ENCODE assay signal across 8 mouse cellular contexts in genomic region chr2:118548421-118549221, GRCm38 (mm10). TPM values are rescaled to one million over a fixed set of nuclear protein-coding genes. Genes with fewer than 3 reads are reported as not detected.
DNase-seq lines count a peak whose midpoint lies in the region; ATAC-seq and TF ChIP-seq lines count a peak whose summit lies in the region.

No protein-coding gene starts in this region.

- peak overlapping the region; percentile 81 for H3K9ac ChIP-seq in embryonic facial prominence, embryonic 12.5 days

- no peak for TF ChIP-seq POLR2A in thymus, adult 2 months (IDR thresholded peaks at IDR 0.05; ENCODE audit: control insufficient read depth, extremely low read depth, insufficient read depth, low read length, poor library complexity)

- no peaks in the 10 kb centered on the region for H3K27me3 ChIP-seq in thymus, adult 2 months (ENCODE audit: control insufficient read depth, insufficient read depth, low read length)
- H3K27me3 ChIP-seq in embryonic facial prominence, embryonic 12.5 days: no peaks in the 10 kb centered on the region

- 5% methylated on average over 18 of the region's 18 CpGs for WGBS in thymus, adult 2 months
- WGBS in embryonic facial prominence, embryonic 12.5 days: under 1% methylated on average over 18 of the region's 18 CpGs

- no peak for DNase-seq in thymus, adult 2 months
- DNase-seq in thymus, adult 18-20 months: no peak
- peak; percentile 29 for DNase-seq in induced T-regulatory cell, adult 2 months (ENCODE audit: low read depth)
- DNase-seq in lung, postnatal 10 days: peak; percentile 50
- DNase-seq in thymus, postnatal 0 days (ENCODE audit: low spot score): peak; percentile 36
- no peak for DNase-seq in right cerebral cortex, adult 18-20 months
- DNase-seq in c-Kit-positive CD71-positive TER-119-positive erythroid progenitor cells, embryonic 14.5 days (ENCODE audit: low spot score): no peak

- peak overlapping the region; percentile 54 for H3K4me3 ChIP-seq in thymus, adult 2 months (ENCODE audit: control insufficient read depth, insufficient read depth, low read length)
- peak overlapping the region; percentile 91 for H3K4me3 ChIP-seq in embryonic facial prominence, embryonic 12.5 days

- H3K4me2 ChIP-seq in embryonic facial prominence, embryonic 12.5 days (replicated peaks): peak overlapping the region; percentile 91

- TF ChIP-seq CTCF in thymus, adult 2 months (IDR thresholded peaks at IDR 0.05; ENCODE audit: borderline replicate concordance, control insufficient read depth, extremely low read depth, insufficient read depth, low read length, poor library complexity): no peak

- H3K4me1 ChIP-seq in thymus, adult 2 months (replicated peaks; ENCODE audit: control insufficient read depth, insufficient read depth, low read length): peaks cover 57% of the 10 kb centered on the region
- H3K4me1 ChIP-seq in embryonic facial prominence, embryonic 12.5 days: peaks cover 54% of the 10 kb centered on the region

- H3K27ac ChIP-seq in thymus, adult 2 months (ENCODE audit: control insufficient read depth, insufficient read depth, low read length): peak overlapping the region; percentile 68
- peak overlapping the region; percentile 88 for H3K27ac ChIP-seq in embryonic facial prominence, embryonic 12.5 days

- ATAC-seq in embryonic facial prominence, embryonic 12.5 days (ENCODE audit: insufficient number of reproducible peaks, insufficient read depth, low FRiP score, low TSS enrichment): no peak

- H3K36me3 ChIP-seq in thymus, adult 2 months (ENCODE audit: control insufficient read depth, insufficient read depth, low read length): no peaks in the 10 kb centered on the region
- 0 out of 2 replicates have a peak, but pooled peaks cover 3% of the 10 kb centered on the region for H3K36me3 ChIP-seq in embryonic facial prominence, embryonic 12.5 days

- H3K9me3 ChIP-seq in embryonic facial prominence, embryonic 12.5 days: no peaks in the 10 kb centered on the region

RNA-seq across cellular contexts. Expression of gene Bmf, which starts 0.9 kb away (rescaled TPM):
- 67.3 and 80.9 TPM in 2 replicates for polyA plus RNA-seq in thymus, adult 2 months (2012; rRNA removed)
- 6.6 and 7.1 TPM in 2 replicates for polyA plus RNA-seq in embryonic facial prominence, embryonic 12.5 days (2016; fragmentation: Nextera tagmentation; extraction: Ambion mirVana)
- polyA plus RNA-seq in thymus, postnatal 0 days (2015; fragmentation: Nextera tagmentation; extraction: Ambion mirVana): 10.0 and 10.6 TPM in 2 replicates

RNA-seq across cellular contexts. Expression of gene Bub1b, which starts 49.4 kb away (rescaled TPM):
- 42.0 and 53.7 TPM in 2 replicates for polyA plus RNA-seq in thymus, adult 2 months (2012; rRNA removed)
- polyA plus RNA-seq in embryonic facial prominence, embryonic 12.5 days (2016; fragmentation: Nextera tagmentation; extraction: Ambion mirVana): 99.8 and 106 TPM in 2 replicates
- 85.5 and 87.8 TPM in 2 replicates for polyA plus RNA-seq in thymus, postnatal 0 days (2015; fragmentation: Nextera tagmentation; extraction: Ambion mirVana)

Comparison
In these comparisons a context has a peak if more than half of its experiments do, and no peak if none do; other contexts are left out.
1. DNase-seq: peak in induced T-regulatory cell, adult 2 months (single experiment), lung, postnatal 10 days (single experiment) and thymus, postnatal 0 days (single experiment); none in thymus, adult 2 months (single experiment), thymus, adult 18-20 months (0 of 2), right cerebral cortex, adult 18-20 months (single experiment) and c-Kit-positive CD71-positive TER-119-positive erythroid progenitor cells, embryonic 14.5 days (single experiment).